Mouse (Mus musculus): ENCODE measurements around the gene Slc38a5.

Gene Slc38a5

DNA sequence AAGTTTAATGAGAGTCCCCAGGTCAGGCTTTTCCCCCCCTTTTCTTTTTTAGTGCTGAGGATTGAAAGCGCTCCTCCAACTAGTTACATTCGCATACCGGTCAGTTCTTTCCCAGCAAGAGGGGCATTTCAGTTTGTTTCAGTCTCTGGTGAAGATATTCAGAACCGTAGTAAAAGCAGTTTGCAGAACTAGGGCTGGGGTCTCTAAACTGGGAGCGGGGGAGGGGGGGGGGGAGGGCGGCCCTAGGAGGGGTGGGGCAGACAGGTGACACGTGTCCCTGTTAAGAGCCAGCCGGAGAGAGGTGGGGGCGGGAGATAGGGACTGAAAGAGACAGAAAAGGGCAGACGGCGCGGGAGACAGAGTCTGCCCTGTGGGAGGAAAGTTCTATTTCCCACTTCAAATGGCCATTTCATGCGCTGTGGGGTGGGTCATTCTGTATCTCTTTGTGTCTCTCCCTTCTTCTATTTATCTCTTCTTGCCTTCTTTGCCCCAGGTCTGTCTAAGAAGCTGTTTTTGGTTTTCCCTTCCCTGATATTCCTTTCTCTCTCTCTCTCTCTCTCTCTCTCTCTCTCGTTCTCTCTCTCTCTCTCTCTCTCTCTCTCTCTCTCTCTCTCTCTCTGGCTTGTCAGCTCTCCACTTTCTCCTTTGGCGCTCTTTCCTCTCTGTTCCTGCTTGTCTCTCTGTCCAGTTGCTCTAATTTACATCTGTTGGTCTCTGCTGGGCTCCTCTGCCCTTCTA, at the start of gene Slc38a5:
TSS of gene Slc38a5 (plus strand) at position 51 of the 738 bp plus-strand sequence.
- in situ Hi-C loops (cut with MboI, MseI): no loop called here

DNA sequence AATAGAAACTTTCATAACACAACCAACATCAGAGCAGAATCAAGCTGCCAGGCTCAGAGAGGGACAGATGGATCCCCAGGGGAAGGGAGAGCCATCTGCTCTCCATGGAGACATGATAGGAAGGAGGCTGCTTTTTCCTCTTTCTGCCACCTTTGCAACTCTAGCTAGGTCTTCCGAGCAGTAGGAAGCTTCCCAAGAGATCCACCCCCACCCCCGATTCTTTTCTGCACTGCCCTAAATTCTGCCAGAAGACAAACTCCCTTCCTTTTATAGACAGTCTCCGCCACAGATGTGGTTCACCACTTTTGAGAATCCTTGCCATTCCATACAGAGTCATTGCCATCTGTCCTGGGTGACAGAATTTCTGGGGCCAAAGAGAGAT, 48.6 kb upstream of the Slc38a5 start:
- in situ Hi-C loops (cut with MboI, MseI): no loop called here

DNA sequence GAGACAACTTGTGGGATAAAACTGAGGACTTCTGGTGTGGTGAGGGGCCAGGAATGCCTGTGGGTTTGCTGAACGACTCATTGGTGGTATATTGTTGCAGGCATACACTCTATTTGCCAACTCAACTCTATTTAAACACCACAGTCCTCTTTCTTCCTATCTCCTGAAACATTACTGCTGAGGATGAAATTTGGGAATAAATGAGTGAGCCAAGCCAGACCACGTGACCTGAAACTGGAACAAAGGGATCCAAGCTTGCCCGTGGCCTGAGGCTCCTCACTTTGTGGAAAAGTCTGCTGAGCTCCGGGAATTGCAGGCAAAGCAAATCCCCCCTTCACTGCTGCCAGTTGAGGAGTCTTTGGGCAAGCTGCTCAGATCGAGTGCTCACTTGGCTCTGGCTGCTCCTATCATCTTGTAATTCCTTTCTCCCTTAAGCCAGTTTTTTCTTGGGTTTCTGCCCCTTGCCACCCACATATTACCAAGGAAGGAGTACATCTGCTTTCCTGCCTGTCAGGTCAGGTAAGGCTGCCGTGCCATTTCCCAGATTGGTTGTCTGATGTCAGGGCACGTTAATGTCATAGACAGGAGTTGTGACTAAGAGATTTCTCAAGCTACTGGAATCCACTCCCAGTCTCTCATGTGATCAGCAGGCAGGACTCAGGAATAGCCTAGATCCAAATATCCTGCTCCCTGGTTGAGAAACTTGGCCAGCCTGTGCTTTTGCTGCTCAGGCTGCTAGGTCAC, 48.1 kb upstream of the Slc38a5 start:
- in situ Hi-C loops (cut with MboI, MseI): no loop called here

DNA sequence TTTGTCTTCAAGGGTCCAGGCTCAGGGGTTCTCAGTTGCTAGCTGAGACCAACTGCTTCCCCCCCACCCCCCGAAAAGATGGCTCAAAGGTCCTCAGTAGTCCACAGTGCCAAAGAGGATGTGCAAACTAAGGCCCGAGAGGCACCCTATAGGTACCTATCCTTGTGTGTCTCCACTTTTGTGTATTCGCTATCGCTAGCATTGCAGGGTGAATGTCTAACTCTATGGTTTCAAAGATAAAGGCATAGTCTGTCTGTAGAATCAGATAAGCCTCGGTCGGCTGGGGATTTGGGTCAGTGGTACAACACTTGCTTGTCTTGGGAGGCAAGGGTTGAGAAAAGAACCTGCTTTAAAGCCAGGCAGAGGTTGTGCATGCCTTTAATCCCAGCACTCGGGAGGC, 47.5 kb upstream of the Slc38a5 start:
- in situ Hi-C loops (cut with MboI, MseI): no loop called here

DNA sequence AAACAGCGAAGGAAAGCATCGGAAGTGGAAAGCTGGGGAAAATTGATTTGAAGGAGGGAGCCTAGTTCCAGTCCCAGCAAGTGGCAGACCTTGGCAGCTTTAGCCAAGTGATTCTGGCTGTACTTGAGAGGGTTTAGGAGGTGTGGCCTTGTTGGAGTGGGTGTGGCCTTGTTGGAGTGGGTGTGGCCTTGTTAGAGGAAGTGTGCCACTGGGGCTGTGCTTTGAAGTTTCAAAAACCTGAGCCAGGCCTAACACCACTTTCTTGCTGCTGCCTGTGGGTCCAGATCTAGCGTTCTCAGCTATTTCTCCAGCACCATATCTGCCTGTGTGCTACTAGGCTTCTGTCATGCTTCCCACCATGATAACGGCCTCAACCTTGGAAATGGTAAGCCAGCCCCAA, 40.7 kb upstream of the Slc38a5 start:
- in situ Hi-C loops (cut with MboI, MseI): no loop called here

DNA sequence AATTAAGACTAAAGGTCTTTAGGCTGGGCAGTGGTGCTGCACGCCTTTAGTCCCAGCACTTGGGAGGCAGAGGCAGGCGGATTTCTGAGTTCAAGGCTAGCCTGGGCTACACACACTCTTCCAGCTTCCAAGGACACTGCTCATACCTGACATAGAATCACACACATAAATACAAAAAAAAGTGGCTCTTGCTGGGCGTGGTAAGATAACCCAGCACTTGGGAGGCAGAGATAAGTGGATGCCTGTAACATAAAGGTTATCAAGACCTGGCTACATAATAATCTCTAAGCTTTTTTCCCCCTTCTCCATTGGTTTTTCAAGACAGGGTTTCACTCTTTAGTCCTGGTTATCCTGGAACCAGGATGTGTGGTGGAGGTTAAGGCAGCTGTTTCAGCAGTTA, 37.3 kb upstream of the Slc38a5 start:
- in situ Hi-C loops (cut with MboI, MseI): no loop called here

DNA sequence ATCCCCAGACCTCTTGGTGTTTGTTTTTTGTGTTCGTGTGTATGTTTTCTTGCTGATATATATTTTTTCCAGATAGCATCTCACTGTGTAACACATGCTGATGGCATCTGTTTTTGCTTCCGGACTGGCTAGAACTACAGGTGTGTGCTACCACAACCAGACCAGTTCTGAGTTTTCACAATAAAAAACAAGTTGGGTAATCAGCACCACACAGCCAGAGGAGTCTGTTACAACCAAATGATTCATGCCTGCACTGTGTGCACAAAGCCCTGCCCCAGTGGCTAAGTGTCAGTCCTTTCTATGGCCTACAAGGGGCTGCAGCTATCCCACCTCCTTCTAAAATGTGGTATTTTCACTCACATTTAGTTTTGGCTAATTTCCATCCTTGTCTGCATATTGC, 34.2 kb upstream of the Slc38a5 start:
- in situ Hi-C loops (cut with MboI, MseI): no loop called here

DNA sequence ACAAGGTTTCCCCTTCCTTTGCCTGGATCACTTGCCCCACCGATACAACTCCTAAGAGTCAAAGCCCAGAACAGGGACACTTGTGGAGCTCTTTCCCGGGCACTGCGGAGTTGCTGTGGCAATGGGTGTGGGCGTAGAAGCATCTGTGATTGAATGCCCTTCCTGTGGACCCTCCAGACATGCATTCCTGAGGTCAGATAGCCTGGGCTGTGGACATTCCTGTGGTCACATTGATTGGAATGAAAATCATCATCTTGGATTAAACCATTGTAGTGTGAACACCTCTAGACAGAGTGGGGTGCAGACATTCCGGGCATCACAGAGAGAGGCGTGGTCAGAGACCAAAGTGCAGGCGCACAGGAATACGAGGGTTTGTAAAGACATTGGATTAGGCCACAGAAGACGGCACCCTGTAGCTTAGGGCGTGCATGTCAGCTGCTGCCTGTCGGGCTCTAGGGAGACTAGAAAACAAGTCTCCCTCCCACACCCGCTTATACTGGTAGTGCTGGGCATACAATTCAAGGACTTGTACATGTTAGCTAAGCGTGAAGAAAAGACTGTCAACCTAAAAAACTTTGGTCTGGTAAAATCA, 32.0 kb upstream of the Slc38a5 start:
- in situ Hi-C loops (cut with MboI, MseI): no loop called here

DNA sequence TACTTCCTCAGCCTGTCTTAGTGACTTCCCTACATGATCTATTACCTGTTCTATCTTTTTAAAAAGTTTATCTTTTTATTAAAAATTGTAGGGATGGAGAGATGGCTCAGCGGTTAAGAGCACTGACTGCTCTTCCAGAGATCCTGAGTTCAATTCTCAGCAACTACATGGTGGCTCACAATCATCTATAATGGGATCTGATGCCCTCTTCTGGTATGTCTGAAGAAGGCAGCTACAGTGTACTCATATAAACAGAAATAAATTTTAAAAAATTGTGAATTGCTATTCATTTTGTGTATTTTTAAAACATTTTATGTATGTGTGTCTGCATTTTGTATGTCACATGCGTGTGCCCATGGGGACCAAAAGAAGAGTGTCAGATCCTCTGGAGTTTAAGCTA, 23.3 kb upstream of the Slc38a5 start:
- in situ Hi-C loops (cut with MboI, MseI): no loop called here

DNA sequence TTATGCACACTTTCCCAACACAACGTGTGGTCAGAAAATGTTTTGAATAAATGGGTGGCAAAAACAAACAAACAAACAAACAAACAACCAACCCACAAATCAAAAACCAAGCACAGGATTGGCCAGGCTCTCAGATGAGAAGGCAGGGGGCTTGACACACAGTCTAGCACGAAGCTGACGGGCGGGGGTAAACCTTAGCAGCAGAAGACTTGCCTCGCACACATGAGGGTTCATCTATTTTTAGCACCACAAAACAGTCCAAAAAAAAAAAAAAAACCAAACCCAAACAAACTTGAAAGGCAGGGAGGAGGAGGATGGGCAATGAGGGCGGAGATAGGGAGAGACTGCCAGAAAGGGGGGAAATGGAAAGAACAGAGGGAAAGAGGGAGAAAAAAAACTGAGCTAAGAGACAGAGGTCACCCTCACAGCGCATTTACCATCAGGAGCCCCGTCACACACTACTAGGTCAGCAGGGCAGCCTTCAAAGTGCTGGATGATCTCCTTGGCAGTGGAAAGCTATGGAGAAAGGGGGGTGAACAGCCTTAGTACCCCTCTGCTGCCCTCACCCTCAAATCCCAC, 22.3 kb upstream of the Slc38a5 start:
- in situ Hi-C loops (cut with MboI, MseI): no loop called here

DNA sequence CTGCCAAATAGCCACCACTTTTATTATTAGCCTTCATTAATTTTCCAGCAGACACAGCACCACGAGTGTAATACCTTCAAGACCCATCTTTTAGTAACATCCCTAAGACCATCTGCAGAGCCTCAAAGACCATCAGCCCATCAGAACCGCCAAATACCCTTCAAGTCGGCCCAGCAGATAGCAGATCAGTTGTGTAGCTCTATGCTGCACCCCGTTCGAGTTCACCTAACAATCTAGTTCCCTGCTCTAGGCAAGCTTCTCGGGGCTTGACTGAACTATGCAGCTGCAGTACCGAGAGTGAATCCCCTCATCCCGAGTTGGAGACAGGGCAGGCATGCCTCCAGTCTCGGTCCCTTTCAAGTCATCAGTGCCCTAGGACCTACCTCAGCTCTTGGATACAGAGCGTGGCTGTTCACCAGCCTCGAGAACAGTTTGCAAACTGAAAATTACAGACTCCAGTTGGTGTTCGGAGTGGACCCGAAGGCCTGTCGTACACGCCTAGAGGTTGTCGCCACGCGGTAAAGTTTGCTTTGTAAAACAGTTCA, 19.1 kb upstream of the Slc38a5 start:
- in situ Hi-C loops (cut with MboI, MseI): no loop called here

DNA sequence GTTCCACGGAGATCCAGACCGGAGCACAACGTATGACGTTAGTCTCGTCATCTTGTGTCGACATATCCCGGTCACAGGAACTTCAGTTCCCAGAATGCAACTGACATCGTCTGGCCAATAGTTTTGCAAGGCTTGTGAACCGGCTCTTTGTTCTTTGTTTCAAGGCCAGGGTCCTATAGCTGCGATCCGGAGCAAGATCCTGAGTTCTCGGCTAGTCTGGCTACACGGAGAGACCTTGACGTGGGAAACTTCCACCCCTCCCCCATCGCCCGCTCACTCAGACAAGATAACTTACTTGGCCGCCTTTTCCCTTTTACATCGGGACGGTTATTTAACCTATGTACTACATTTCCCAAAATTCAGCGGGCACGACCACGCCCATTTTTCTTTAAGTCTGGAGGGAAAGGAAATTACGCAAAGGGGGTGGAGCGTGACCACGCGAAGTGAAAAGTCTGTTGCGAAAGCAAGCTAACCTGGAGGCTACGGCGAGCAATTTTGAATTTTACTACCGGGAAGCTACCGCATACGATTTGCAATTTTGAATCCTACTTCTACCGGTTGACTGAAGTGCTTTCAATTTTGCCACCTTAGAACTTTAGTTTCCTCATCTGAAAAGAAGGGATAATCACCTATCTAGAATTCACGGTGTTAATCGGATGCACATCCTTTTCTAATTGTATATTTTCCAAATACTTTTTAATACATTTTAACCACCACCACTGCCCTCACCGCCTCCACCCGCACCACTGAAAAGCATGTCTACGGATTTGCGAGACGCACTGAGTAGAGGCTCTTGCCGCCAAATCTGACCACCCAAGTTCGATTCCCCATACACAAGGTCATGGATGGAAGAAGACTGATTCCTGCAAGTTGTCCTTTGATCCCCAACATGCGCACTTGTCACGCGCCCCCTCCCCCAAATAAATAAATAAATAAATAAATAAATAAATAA, 18.3 kb upstream of the Slc38a5 start, which contains the start of gene Ftsj1:
TSS of gene Ftsj1 (minus strand) at position 73 of the 952 bp plus-strand sequence.
- in situ Hi-C loops (cut with MboI, MseI): no loop called here

DNA sequence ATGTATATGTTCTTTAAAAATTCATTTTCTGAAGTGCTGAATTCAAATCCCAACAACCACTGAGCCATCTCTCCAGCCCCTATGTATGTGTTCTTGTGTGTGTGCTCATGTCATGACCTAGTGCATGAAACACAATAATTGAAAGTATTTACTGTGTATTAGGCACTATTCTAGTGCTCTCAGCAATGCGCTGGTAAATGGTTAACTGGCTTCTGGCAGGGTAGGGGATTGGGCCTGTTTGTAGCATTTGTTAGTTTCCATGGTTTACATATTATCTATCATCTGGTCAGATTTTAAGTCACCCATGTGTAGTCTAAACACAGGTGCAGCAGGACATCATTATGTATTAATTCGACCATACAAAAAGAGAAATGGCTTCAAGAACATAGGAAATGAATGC, 17.2 kb upstream of the Slc38a5 start:
- in situ Hi-C loops (cut with MboI, MseI): no loop called here

DNA sequence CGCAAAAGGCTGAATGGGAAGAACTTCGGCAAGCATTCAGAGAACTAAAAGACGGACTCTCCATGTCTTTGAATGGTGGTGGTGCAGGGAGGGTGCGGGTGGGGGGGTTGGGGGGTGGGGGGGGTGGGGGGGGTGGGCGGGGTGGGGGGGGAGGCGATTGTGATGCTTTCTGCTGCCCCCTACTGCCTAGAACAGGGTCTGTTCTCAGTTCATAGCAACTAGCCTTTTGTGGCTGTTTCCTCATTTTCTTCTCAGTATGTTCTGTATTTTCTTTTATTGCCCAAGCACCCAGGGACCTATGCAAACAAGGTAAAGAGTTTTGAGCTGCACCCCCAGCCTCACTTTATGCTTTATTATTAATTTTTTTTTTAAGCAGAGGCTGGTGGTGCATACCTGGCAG, 15.1 kb upstream of the Slc38a5 start:
- in situ Hi-C loops (cut with MboI, MseI): no loop called here

DNA sequence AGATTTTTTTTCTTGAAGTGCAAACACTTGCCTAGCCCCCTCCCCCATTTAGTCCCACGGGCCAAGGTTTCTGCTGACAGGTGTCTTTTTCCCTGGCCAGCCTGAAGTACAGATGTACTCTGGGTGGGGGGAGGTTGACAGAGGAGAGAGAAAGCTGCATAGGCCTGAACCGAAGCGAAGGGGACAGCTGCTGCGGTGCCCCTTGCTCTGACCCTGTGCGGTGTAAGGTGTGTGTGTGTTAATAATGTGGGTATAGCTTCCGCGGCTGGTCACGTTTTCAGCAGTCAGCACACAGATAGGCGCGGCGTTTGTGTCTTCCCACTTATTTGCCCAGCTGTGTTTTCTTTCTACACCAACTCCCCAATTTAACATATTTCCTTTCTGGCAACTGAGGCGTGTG, 11.5 kb upstream of the Slc38a5 start:
- in situ Hi-C loops (cut with MboI, MseI): no loop called here

DNA sequence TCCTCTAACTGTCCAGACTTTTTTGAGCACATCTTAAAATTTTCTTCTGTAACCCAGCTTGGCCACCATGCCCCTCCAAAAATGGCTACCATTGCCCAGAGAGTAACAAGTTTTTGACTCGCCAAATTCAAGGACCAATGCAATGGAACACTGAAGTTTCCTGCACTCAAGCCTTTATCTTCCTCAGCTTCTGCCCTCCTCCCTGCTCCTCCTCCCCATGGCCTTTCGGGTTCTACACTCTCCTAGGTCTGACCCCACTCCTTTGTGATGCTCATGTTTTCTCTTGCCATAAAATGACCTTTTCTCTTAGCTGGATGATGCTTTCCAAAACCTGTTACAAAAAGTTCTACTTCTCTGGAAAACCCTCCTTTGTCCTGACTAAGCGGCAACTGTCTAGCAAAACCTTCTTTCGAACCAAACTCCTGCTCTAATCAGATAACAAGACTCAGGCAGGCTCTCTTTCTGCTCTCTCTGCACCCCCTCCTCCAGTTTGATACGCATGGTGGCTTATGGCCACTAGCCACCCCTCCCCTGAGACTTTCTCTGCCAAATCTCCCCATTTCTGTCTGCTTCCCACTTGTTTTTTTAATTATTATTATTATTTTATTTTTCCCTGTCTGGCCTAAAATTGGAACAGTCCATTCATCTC, 7.7 kb upstream of the Slc38a5 start:
- in situ Hi-C loops (cut with MboI, MseI): no loop called here

DNA sequence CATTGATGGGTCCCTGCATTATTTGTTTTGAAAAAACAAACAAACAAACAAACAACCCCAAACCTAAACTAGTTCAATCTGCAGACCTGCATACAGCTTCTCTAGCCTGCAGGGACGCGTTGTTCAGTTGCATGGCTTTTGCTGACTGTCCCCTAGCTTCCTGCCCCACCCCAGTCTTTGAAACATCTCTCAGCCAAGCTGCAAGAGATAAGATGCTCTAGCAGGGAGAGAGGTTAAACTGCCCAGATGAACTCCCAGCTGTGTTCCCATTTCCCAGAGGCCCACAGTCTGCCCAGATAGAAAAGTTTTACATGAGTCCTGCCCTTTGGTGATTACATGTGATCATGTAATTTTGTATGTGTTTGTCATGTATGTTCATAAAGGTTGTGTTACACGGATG, 6.7 kb upstream of the Slc38a5 start:
- in situ Hi-C loops (cut with MboI, MseI): no loop called here

DNA sequence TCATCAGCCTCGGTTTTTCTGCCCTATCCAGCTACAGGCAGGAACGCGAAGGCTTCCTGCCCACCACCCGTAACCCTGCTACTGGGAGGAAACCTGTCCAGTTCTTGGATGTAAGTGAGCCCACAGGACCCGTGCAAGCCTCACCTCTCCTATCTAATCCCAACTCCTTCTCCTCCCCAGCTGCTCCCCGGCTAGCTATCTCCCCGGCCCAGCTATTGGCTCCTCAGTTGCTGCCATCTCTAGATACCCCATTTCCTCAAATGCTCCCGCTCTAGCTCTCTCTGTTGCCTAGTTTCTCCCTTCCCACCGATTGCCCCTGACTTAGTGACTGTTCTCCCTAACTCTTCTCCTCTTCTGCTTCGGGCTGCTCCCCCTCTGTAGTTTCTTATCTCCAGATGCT, 1.1 kb downstream of the Slc38a5 start:
- in situ Hi-C loops (cut with MboI, MseI): no loop called here

DNA sequence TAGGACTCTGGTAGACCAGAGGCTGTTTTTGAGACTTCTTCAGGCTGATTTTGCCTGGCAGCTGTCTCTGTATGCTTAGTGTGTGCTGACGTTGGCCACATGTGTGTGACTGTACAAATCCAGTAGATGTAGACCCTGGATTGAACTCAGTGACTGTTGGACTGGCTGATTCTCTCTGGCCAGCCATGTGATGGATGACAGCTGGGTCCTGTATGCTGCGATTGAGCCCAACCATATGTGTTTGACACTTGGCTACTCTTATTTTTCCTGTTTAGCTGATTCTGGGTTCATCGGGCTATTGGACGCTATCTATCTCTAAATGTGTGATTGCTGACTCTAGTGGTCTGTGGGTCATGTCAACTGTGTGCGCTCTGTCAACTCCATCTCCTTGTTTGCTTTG, 3.1 kb downstream of the Slc38a5 start:
- in situ Hi-C loops (cut with MboI, MseI): no loop called here

DNA sequence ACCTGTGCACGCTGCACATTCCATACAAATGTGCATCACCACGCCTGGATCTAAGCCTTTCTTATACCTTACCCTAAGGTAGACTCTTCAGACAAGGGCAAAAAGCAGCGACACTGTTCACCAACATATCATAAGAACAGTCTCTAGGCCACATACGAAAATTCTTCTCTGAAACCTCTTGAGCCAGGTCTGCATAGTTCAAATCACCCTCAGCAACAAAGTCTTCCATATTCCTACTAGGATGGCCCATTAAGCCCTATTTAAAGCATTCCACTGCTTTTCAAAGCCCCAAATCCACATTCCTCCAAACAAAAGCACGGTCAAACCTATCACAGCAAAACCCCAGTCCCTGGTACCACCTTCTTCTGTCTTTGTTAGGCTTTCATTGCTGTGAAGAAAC, 17.7 kb downstream of the Slc38a5 start:
- in situ Hi-C loops (cut with MboI, MseI): no loop called here

DNA sequence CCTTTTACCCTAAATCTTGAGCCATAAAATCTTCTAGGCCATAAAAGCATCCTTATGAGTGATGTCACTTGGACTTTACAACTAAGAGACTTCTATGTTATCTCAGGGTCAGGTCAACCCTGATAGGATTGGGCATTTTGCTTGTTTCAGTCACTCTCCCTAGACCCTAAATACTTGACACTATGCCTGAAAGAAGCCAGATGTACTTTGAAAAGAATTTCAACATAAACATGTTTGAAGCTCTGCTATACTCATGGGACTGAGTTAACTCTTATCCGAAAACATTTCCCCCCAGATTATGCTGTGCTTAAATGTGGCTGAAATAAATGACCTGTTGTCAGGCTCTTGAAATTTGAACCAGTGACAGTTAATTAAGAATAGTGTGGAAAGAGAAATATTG, 38.4 kb downstream of the Slc38a5 start:
- in situ Hi-C loops (cut with MboI, MseI): no loop called here
